Mouse (Mus musculus) intestine, embryonic 16.5 days (tissue): Measurements from ENCODE around the gene Polrmt. TPM values are rescaled to one million over a fixed set of nuclear protein-coding genes. Genes with fewer than 3 reads are reported as not detected.

Source experiments
- ATAC-seq: fragments of 200-750 bp; cut with Nextera tagmentation; 2 replicates; pipeline ENCODE4 v1.8.0; 2017; ENCODE audit warnings: moderate TSS enrichment, moderate library complexity
- H3K27ac ChIP-seq: fragments of 300-500 bp; sonication (generic); 2 replicates; pipeline ENCODE4 v1.5.1; 2014; ENCODE audit warnings: mild to moderate bottlenecking, low read length
- H3K27me3 ChIP-seq: fragments of 300-500 bp; sonication (generic); replicated peaks from 2 replicates; pipeline ENCODE4 v1.6.1; 2014; ENCODE audit warnings: low read length, control low read depth, mixed read lengths; ENCODE audit not compliant: control insufficient read depth, insufficient read depth
- H3K36me3 ChIP-seq: fragments of 300-500 bp; sonication (generic); 2 replicates; pipeline ENCODE4 v1.6.1; 2014; ENCODE audit warnings: low read length, control low read depth; ENCODE audit not compliant: control insufficient read depth, insufficient read depth
- H3K4me1 ChIP-seq: fragments of 300-500 bp; sonication (generic); 2 replicates; pipeline ENCODE4 v1.6.1; 2014; ENCODE audit warnings: low read length, control low read depth, mixed read lengths; ENCODE audit not compliant: control insufficient read depth, insufficient read depth
- H3K4me2 ChIP-seq: fragments of 300-500 bp; sonication (generic); 2 replicates; pipeline ENCODE4 v1.6.1; 2014; ENCODE audit warnings: low read depth, low read length, control low read depth
- H3K4me3 ChIP-seq: fragments of 300-500 bp; sonication (generic); 2 replicates; pipeline ENCODE4 v1.5.1; 2014; ENCODE audit warnings: mild to moderate bottlenecking, low read length
- H3K9ac ChIP-seq: fragments of 300-500 bp; sonication (generic); 2 replicates; pipeline ENCODE4 v1.6.1; 2014; ENCODE audit warnings: low read depth, low read length
- H3K9me3 ChIP-seq: fragments of 300-500 bp; sonication (generic); 2 replicates; pipeline ENCODE4 v1.6.1; 2016; ENCODE audit warnings: low read length, control low read depth; ENCODE audit not compliant: control insufficient read depth
- WGBS: fragments of 180-500 bp; shearing (Covaris S2); extraction: QIAGEN DNeasy Blood & Tissue Kit; methylation state at CpG from one replicate; pipeline ENCODE4 v1.1.7; 2014; 5-methylcytosine and 5-hydroxymethylcytosine counted together
- polyA plus RNA-seq: library from polyadenylated mRNA; unstranded; fragments of >200 nt; fragmentation: Nextera tagmentation; extraction: Ambion mirVana; gene quantifications from 2 replicates; pipeline ENCODE4 v1.2.1, GENCODE M21; 2015

Polrmt gene
- polyA plus RNA-seq, 1 experiment from 2014 or later = 40.5 TPM

DNA sequence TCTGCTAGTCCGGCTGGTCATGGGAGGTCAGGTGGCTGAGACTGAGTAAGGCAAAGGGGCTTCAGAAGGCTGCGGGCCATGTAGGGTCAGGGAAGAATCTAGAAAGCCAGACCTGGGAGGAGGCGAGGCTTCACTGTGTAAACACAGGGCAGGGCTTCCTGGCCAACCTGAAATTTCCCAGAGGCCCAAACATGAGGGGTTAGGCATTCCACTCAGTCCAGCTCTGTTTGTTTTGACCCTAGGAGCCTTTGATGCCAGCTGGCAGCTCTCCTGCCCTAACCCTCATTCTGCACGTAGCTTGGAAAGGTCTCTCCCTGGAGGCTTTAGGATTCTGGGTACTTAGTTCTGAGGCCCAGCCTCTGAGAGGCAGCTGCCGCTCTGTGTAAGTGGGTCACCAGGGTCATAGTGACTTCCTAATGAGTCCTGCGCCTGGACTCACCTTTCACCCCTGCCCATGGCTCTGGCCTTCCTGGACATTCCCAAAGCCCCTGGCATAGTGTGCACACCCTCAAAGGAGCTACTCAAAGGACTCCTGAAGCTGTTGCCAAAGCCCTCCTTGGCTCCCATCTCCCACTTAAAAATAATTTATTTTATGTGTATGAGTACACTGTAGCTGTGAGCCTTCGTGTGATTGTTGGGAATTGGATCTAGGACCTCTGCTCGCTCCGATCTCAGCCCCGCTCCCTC is 44.8 kb downstream of the Polrmt start:
- Histone ChIP-seq H3K27ac (peak overlapping the region; percentile 83), H3K9me3 (no peaks in the 10 kb centered on the region), H3K36me3 (no peaks in the 10 kb centered on the region), H3K4me3 (no peak overlapping the region), H3K27me3 (no peaks in the 10 kb centered on the region), H3K9ac (peak overlapping the region; percentile 51), H3K4me1 (peaks cover 40% of the 10 kb centered on the region), H3K4me2 (no peak overlapping the region)
- peak; percentile 16 for ATAC-seq
- 40% methylated on average over 10 of the region's 10 CpGs for WGBS

DNA sequence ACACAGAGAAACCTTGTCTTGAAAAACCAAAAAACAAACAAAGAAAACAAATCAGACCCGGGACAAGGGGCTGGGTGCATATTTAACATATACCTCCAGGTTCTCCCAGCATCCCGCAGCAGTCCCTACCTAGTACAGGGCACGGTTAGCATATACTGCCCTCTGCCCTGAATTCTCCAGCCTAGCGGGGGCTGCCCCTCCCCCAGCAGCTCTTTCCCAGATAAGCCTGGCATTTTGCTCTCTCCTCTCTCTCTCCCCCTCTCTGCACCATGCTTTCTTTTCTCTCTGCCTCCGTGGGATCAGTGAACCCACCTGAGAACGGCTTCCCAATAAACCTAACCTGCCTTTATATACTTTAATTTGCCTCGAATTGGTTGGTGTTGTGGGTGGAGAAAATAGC is 45.7 kb downstream of the Polrmt start:
- Histone ChIP-seq H3K36me3 (no peaks in the 10 kb centered on the region), H3K4me2 (no peak overlapping the region), H3K9me3 (no peaks in the 10 kb centered on the region), H3K4me3 (no peak overlapping the region), H3K9ac (peak overlapping the region; percentile 51; the same call in 1 of the 2 replicates), H3K27ac (peak overlapping the region; percentile 83), H3K27me3 (no peaks in the 10 kb centered on the region), H3K4me1 (peaks cover 39% of the 10 kb centered on the region)
- whole genome bisulfite sequencing = 33% methylated on average over 7 of the region's 7 CpGs
- ATAC-seq = no peak

GRCm38 (mm10) chr10:79698459-79698858 is 47.9 kb downstream of the Polrmt start:
- H3K4me1 ChIP-seq = peaks cover 42% of the 10 kb centered on the region
- H3K9ac ChIP-seq = 0 out of 2 replicates have a peak overlapping the region, but pooled peaks have one; percentile 21
- H3K4me2 ChIP-seq = no peak overlapping the region
- no peaks in the 10 kb centered on the region for H3K9me3 ChIP-seq
- 92% methylated on average over 6 of the region's 6 CpGs for WGBS
- H3K27ac ChIP-seq = peak overlapping the region; percentile 84
- H3K36me3 ChIP-seq = no peaks in the 10 kb centered on the region
- H3K27me3 ChIP-seq = no peaks in the 10 kb centered on the region
- no peak for ATAC-seq
- no peak overlapping the region for H3K4me3 ChIP-seq

- ATAC-seq = peak; percentile 40
- peak overlapping the region; percentile 84 for H3K27ac ChIP-seq
Measured at GRCm38 (mm10) chr10:79697916-79698315, 48.5 kb downstream of the Polrmt start.

GRCm38 (mm10) chr10:79696129-79696651 is 50.2 kb downstream of the Polrmt start:
- peaks cover 36% of the 10 kb centered on the region for H3K4me1 ChIP-seq
- WGBS = 31% methylated on average over 9 of the region's 9 CpGs
- no peaks in the 10 kb centered on the region for H3K9me3 ChIP-seq
- peak; percentile 86 for ATAC-seq
- H3K9ac ChIP-seq = peak overlapping the region; percentile 1; the same call in 1 of the 2 replicates
- no peaks in the 10 kb centered on the region for H3K27me3 ChIP-seq
- H3K27ac ChIP-seq = peak overlapping the region; percentile 95
- H3K36me3 ChIP-seq = no peaks in the 10 kb centered on the region
- H3K4me3 ChIP-seq = no peak overlapping the region
- no peak overlapping the region for H3K4me2 ChIP-seq

More at GRCm38 (mm10) chr10:79697916-79698315, 48.5 kb downstream of the Polrmt start:
- no peak overlapping the region for H3K4me2 ChIP-seq
- no peak overlapping the region; the same call in 1 of the 2 replicates for H3K9ac ChIP-seq
- H3K4me1 ChIP-seq = peaks cover 42% of the 10 kb centered on the region
- H3K36me3 ChIP-seq = no peaks in the 10 kb centered on the region
- no peaks in the 10 kb centered on the region for H3K9me3 ChIP-seq
- WGBS = 58% methylated on average over 6 of the region's 6 CpGs
- H3K27me3 ChIP-seq = no peaks in the 10 kb centered on the region
- no peak overlapping the region for H3K4me3 ChIP-seq

GRCm38 (mm10) chr10:79695231-79696128 is 50.9 kb downstream of the Polrmt start:
- Histone ChIP-seq H3K9ac (peak overlapping the region; percentile 5; the same call in 1 of the 2 replicates), H3K9me3 (no peaks in the 10 kb centered on the region), H3K4me1 (peaks cover 30% of the 10 kb centered on the region), H3K27me3 (no peaks in the 10 kb centered on the region), H3K4me3 (no peak overlapping the region), H3K4me2 (no peak overlapping the region), H3K36me3 (no peaks in the 10 kb centered on the region), H3K27ac (peak overlapping the region; percentile 95)
- peak; percentile 34 for ATAC-seq
- WGBS = 52% methylated on average over 13 of the region's 13 CpGs

GRCm38 (mm10) chr10:79694379-79694655 is 52.1 kb downstream of the Polrmt start:
- H3K27ac ChIP-seq = no peak overlapping the region
- H3K4me1 ChIP-seq = peaks cover 30% of the 10 kb centered on the region
- H3K36me3 ChIP-seq = no peaks in the 10 kb centered on the region
- no peak overlapping the region for H3K4me3 ChIP-seq
- no peak for ATAC-seq
- H3K27me3 ChIP-seq = no peaks in the 10 kb centered on the region
- H3K9ac ChIP-seq = no peak overlapping the region; the same call in 1 of the 2 replicates
- no peak overlapping the region for H3K4me2 ChIP-seq
- no peaks in the 10 kb centered on the region for H3K9me3 ChIP-seq
- WGBS = 87% methylated on average over 6 of the region's 6 CpGs

DNA sequence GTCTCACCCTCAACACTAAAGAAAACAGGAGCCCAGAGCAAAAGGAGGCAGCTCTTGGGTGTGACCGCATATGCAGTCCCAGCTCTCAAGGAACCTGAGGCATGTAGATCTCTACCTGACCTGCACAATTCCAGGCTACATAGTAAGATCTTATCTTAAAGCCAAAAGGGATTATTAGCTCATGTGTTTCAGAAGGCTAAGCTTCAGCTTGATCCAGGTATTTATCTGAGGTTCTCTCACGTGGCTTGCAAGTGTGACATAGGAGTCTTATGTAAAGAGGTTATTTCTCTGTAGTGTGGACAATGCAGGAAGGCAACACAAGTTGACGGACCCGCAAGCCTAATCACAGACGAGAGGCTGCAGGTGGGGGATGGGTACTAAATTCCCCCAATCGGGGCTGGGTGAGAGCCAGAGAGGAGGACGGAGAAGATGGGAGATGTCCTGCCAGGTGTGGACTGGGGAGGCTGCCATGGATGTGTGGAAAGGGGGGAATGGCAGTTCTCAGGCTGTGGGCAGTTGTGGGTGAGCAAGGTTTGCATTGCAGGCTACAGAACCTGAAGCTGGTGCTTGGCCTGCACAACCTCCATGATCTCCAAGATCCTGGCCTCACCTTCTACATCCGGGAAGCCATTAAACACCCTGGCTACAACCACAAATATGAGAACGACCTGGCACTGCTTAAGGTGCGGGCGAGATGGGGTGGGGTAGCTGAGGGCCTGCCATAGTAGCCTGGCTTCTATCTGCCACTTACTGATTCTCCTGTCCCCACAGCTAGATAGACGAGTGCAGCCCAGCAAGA is 52.6 kb downstream of the Polrmt start:
- no peak overlapping the region for H3K4me3 ChIP-seq
- no peak overlapping the region for H3K27ac ChIP-seq
- H3K27me3 ChIP-seq = no peaks in the 10 kb centered on the region
- H3K36me3 ChIP-seq = peaks cover 3% of the 10 kb centered on the region; the same call in 1 of the 2 replicates
- ATAC-seq = no peak
- no peak overlapping the region for H3K4me2 ChIP-seq
- WGBS = 68% methylated on average over 12 of the region's 12 CpGs
- H3K9ac ChIP-seq = 0 out of 2 replicates have a peak overlapping the region, but pooled peaks have one; percentile 14
- no peaks in the 10 kb centered on the region for H3K9me3 ChIP-seq
- H3K4me1 ChIP-seq = peaks cover 30% of the 10 kb centered on the region
